Mouse (Mus musculus): ENCODE measurements at regions not wholly inside any gene's neighbourhood (a gene's known extent, or its start where the extent isn't known, plus 50 kb on each side); places are given as distances from the start of the nearest gene placed in this dataset.

DNA sequence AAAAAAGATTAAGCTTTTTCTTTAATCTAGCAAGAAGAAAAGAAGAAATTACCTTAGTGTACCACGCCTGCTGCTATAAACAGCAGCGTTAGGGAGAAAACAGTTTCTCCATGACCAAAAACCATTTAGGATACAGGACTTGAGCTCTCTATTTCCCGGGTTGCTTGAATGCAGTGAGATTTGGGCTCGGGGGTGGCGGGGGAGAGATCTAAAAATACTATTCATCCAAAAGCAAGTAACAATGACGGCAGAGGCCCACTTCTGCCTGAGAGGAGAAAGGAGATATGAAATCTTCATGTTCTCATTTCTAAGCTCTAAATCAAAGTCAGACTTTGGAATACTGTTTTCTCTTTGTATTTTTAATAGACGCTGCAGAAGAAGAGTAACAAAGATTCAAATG, 120.6 kb upstream of the 4930583I09Rik start:
- DNase-seq: no peak
- no peaks in the 10 kb centered on the region for H3K4me1 ChIP-seq (ENCODE audit: control insufficient read depth, insufficient read depth, low read length)
- no peaks in the 10 kb centered on the region for H3K27me3 ChIP-seq (ENCODE audit: control insufficient read depth, insufficient read depth, low read length)
- 88% methylated on average over 7 of the region's 7 CpGs for WGBS
- TF ChIP-seq POLR2A (IDR thresholded peaks at IDR 0.05; ENCODE audit: borderline replicate concordance, insufficient read depth, low read length) (no peak), CTCF (IDR thresholded peaks at IDR 0.05; ENCODE audit: borderline replicate concordance, insufficient read depth, low read depth, low read length) (no peak)
- no peak overlapping the region for H3K27ac ChIP-seq (ENCODE audit: insufficient read depth, low read length)
- H3K4me3 ChIP-seq (replicated peaks; ENCODE audit: insufficient read depth, low read depth, low read length): no peak overlapping the region

DNA sequence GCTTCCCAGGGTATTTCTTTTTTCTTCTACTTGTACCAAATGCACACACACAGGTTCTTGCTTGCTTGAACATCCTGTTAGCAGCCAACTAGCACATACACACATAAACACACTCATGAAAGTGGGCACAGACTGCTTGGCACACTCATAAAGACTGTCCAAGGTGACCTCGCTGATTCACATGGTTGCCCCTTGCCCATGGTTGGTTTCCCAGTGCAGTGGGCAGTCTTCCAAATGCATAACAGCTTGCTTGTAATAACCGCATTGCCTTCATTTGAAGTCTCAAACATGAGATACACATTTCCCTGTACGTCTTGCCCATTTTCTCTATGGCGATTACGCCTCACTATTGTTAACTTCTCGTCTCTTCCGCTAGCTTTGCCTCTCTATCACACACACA, 117.4 kb upstream of the 4930583I09Rik start:
- Histone ChIP-seq H3K27ac (ENCODE audit: insufficient read depth, low read length) (no peak overlapping the region), H3K4me3 (replicated peaks; ENCODE audit: insufficient read depth, low read depth, low read length) (no peak overlapping the region), H3K27me3 (ENCODE audit: control insufficient read depth, insufficient read depth, low read length) (no peaks in the 10 kb centered on the region), H3K4me1 (ENCODE audit: control insufficient read depth, insufficient read depth, low read length) (no peaks in the 10 kb centered on the region)
- no peak for DNase-seq
- TF ChIP-seq POLR2A (IDR thresholded peaks at IDR 0.05; ENCODE audit: borderline replicate concordance, insufficient read depth, low read length) (no peak), CTCF (IDR thresholded peaks at IDR 0.05; ENCODE audit: borderline replicate concordance, insufficient read depth, low read depth, low read length) (no peak)
- WGBS: 70% methylated on average over 7 of the region's 7 CpGs

DNA sequence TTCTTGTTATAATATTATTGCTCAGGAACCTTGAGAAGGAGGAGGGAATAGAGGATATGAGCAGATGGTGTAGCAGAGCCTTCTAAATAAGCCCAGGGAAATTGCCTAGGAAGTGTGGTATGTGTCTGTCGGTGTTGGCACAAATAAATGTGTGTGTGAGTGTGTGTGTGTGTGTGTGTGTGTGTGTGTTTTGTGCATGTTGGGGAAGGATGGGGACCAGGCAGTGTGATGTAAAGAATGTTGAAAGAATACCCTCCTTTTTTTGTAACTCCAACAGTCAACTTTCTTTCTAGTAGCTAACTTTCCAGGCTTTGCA, 115.7 kb upstream of the 4930583I09Rik start:
- Histone ChIP-seq H3K4me3 (replicated peaks; ENCODE audit: insufficient read depth, low read depth, low read length) (no peak overlapping the region), H3K27ac (ENCODE audit: insufficient read depth, low read length) (no peak overlapping the region), H3K27me3 (ENCODE audit: control insufficient read depth, insufficient read depth, low read length) (no peaks in the 10 kb centered on the region), H3K4me1 (ENCODE audit: control insufficient read depth, insufficient read depth, low read length) (peaks cover 3% of the 10 kb centered on the region; the same call in 1 of the 2 replicates)
- TF ChIP-seq CTCF (IDR thresholded peaks at IDR 0.05; ENCODE audit: borderline replicate concordance, insufficient read depth, low read depth, low read length) (no peak), POLR2A (IDR thresholded peaks at IDR 0.05; ENCODE audit: borderline replicate concordance, insufficient read depth, low read length) (no peak)
- 4% methylated on average over 1 of the region's 1 CpGs for WGBS
- peak; percentile 20 to 42 for DNase-seq

DNA sequence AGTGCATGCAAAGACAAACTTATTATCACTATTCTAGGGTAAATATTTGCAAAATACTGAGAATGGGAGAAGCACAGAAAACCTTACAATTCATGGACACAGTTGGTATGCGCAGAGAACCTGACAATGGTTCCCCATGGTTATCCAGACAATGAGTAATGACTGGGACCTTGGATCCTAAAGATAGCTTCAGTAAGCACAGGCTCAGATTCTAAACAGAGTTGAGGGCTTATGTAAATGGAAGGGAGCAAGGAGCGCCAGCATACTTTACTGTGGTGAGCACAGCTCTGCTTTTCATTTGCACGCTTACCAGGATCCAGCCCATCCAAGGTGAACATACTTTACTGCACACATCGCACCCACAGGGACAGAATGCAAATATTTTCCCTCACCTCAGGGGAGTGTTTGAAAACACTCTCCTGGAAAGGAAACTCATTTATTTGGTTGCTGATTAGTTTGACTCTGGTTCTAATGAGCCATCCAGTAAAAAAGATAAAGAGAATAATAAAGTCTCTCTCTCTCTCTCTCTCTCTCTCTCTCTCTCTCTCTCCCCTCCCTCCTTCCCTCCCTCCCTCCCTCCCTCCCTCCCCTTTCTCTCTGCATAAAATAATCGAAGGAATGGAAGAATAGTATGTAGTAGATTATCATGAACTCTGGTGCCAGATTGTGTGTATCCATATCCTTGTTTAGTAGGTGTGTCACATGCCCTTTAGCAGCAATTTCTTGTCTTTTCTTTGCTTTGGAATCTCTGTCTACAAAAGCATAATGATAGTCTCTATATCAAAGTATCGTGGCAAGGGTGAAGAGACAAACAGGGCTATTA, 115.1 kb upstream of the 4930583I09Rik start:
- DNase-seq: peak in 1 of 2 experiments; percentile 11
- peaks cover 3% of the 10 kb centered on the region; the same call in 1 of the 2 replicates for H3K4me1 ChIP-seq (ENCODE audit: control insufficient read depth, insufficient read depth, low read length)
- H3K27ac ChIP-seq (ENCODE audit: insufficient read depth, low read length): no peak overlapping the region
- H3K27me3 ChIP-seq (ENCODE audit: control insufficient read depth, insufficient read depth, low read length): no peaks in the 10 kb centered on the region
- WGBS: 64% methylated on average over 6 of the region's 6 CpGs
- no peak for TF ChIP-seq CTCF (IDR thresholded peaks at IDR 0.05; ENCODE audit: borderline replicate concordance, insufficient read depth, low read depth, low read length)
- TF ChIP-seq POLR2A (IDR thresholded peaks at IDR 0.05; ENCODE audit: borderline replicate concordance, insufficient read depth, low read length): no peak
- no peak overlapping the region for H3K4me3 ChIP-seq (replicated peaks; ENCODE audit: insufficient read depth, low read depth, low read length)

DNA sequence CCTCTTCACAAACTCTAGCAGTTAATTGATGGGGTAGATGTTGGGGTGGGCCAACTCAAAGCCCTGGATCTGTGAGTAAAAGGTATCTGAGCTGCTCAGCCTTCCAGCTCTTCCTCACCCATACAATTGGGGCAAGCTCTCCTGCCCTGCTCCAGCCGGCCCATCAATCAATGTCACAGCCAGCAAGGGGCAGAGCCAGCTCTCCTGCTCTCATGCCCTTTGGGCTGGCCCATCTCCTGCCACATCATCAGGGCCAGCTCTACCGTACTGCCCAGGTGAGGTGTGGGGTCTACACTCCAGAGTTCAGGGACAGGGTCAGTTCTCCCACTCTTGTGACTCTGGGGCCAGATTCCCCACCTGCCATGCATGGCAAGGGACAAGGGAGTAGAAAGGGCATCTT, 107.3 kb upstream of the 4930583I09Rik start:
- WGBS: 89% methylated on average over 2 of the region's 2 CpGs
- no peak for TF ChIP-seq POLR2A (IDR thresholded peaks at IDR 0.05; ENCODE audit: borderline replicate concordance, insufficient read depth, low read length)
- no peak for TF ChIP-seq CTCF (IDR thresholded peaks at IDR 0.05; ENCODE audit: borderline replicate concordance, insufficient read depth, low read depth, low read length)
- DNase-seq: no peak
- no peak overlapping the region for H3K27ac ChIP-seq (ENCODE audit: insufficient read depth, low read length)
- H3K4me1 ChIP-seq (ENCODE audit: control insufficient read depth, insufficient read depth, low read length): peaks cover 3% of the 10 kb centered on the region; the same call in 1 of the 2 replicates
- H3K4me3 ChIP-seq (replicated peaks; ENCODE audit: insufficient read depth, low read depth, low read length): no peak overlapping the region
- no peaks in the 10 kb centered on the region for H3K27me3 ChIP-seq (ENCODE audit: control insufficient read depth, insufficient read depth, low read length)

DNA sequence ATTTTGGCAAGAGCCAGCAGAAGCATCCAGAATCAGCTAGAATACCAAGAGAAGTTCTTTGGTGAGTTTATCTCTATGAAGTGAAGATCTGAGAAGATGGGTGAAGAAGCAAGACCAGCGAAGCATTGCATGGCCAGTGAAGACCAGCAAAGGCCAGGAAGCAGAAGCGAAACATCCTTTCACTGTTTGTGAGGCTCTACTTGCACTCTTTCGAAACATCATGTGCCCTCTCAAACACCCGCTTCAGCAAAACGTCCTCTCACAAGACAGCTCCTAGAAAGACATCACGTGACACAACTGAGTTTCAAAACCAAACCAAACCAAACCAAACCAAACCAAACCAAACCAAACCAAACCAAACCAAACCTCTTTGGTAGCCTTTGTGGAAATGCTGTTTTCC, 105.7 kb upstream of the 4930583I09Rik start:
- Histone ChIP-seq H3K4me1 (ENCODE audit: control insufficient read depth, insufficient read depth, low read length) (no peaks in the 10 kb centered on the region), H3K4me3 (replicated peaks; ENCODE audit: insufficient read depth, low read depth, low read length) (no peak overlapping the region), H3K27me3 (ENCODE audit: control insufficient read depth, insufficient read depth, low read length) (no peaks in the 10 kb centered on the region), H3K27ac (ENCODE audit: insufficient read depth, low read length) (no peak overlapping the region)
- 93% methylated on average over 6 of the region's 6 CpGs for WGBS
- no peak for TF ChIP-seq POLR2A (IDR thresholded peaks at IDR 0.05; ENCODE audit: borderline replicate concordance, insufficient read depth, low read length)
- no peak for TF ChIP-seq CTCF (IDR thresholded peaks at IDR 0.05; ENCODE audit: borderline replicate concordance, insufficient read depth, low read depth, low read length)
- DNase-seq: no peak

DNA sequence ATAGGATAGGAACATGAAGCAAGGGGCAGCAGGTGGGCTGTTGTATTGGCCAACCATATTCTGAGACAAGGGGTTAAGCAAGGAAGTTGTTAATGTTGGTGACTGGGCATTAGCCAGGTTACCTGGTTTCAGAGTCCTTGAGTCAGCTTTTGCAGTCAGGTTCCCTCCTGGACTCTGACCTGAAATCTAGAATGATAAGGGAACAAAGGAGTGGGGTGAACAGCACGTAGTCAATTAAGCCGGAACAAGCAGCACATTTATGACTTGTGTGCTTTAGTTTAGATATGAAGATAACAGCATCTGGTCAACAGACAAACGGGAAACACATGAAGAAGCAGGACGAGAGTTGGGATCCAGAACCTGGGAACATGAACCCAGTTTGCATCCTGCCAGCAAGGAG, 99.8 kb upstream of the 4930583I09Rik start:
- WGBS: 95% methylated on average over 4 of the region's 4 CpGs
- H3K4me1 ChIP-seq (ENCODE audit: control insufficient read depth, insufficient read depth, low read length): no peaks in the 10 kb centered on the region
- no peak for TF ChIP-seq CTCF (IDR thresholded peaks at IDR 0.05; ENCODE audit: borderline replicate concordance, insufficient read depth, low read depth, low read length)
- TF ChIP-seq POLR2A (IDR thresholded peaks at IDR 0.05; ENCODE audit: borderline replicate concordance, insufficient read depth, low read length): no peak
- no peaks in the 10 kb centered on the region for H3K27me3 ChIP-seq (ENCODE audit: control insufficient read depth, insufficient read depth, low read length)
- H3K4me3 ChIP-seq (replicated peaks; ENCODE audit: insufficient read depth, low read depth, low read length): no peak overlapping the region
- no peak for DNase-seq
- no peak overlapping the region for H3K27ac ChIP-seq (ENCODE audit: insufficient read depth, low read length)

DNA sequence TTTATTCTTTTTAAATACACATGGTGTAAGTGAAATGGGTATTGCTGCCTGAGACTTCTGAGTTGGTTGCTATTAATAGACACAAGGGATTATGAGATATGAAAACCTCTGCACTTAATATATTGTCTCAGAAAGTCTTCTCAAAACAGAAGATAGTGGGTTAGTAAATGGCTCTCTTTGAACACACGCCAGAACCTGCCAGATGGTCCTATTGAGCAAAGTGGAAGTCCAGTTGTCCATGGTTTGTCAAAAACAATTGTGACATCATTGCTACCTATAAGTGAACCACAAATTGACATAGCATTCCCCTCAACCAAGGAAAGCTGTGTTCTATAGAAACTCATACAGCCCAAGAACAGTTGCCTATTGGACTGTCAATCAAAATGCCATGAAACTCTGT, 98.5 kb upstream of the 4930583I09Rik start:
- DNase-seq: peak; percentile 24 to 50
- Histone ChIP-seq H3K4me1 (ENCODE audit: control insufficient read depth, insufficient read depth, low read length) (no peaks in the 10 kb centered on the region), H3K4me3 (replicated peaks; ENCODE audit: insufficient read depth, low read depth, low read length) (no peak overlapping the region), H3K27me3 (ENCODE audit: control insufficient read depth, insufficient read depth, low read length) (no peaks in the 10 kb centered on the region), H3K27ac (ENCODE audit: insufficient read depth, low read length) (no peak overlapping the region)
- no peak for TF ChIP-seq CTCF (IDR thresholded peaks at IDR 0.05; ENCODE audit: borderline replicate concordance, insufficient read depth, low read depth, low read length)
- TF ChIP-seq POLR2A (IDR thresholded peaks at IDR 0.05; ENCODE audit: borderline replicate concordance, insufficient read depth, low read length): no peak
- WGBS: 41% methylated on average over 1 of the region's 1 CpGs

Data from cerebellum, adult 2 months (tissue).